Mouse (Mus musculus) lung, embryonic 16.5 days (tissue): ENCODE results near the gene Prpf40a. TPM values are rescaled to one million over a fixed set of nuclear protein-coding genes. Genes with fewer than 3 reads are reported as not detected.

ENCODE experiments used
- ATAC-seq: fragments of 200-750 bp; cut with Nextera tagmentation; 2 replicates; pipeline ENCODE4 v1.8.0; 2017; ENCODE audit warnings: low read depth, mild to moderate bottlenecking, moderate library complexity
- H3K27ac ChIP-seq: fragments of 300-500 bp; sonication (generic); 2 replicates; pipeline ENCODE4 v1.5.1; 2014; ENCODE audit warnings: mild to moderate bottlenecking, control low read depth, low read length
- H3K27me3 ChIP-seq: fragments of 300-500 bp; sonication (generic); 2 replicates; pipeline ENCODE4 v1.6.1; 2014; ENCODE audit warnings: low read depth, low read length, mixed read lengths; ENCODE audit not compliant: control insufficient read depth, insufficient read depth
- H3K36me3 ChIP-seq: fragments of 300-500 bp; sonication (generic); 2 replicates; pipeline ENCODE4 v1.6.1; 2014; ENCODE audit warnings: low read length; ENCODE audit not compliant: control insufficient read depth, insufficient read depth
- H3K4me1 ChIP-seq: fragments of 300-500 bp; sonication (generic); replicated peaks from 2 replicates; pipeline ENCODE4 v1.6.1; 2014; ENCODE audit warnings: low read length, mixed read lengths; ENCODE audit not compliant: control insufficient read depth, insufficient read depth
- H3K4me2 ChIP-seq: fragments of 300-500 bp; sonication (generic); 2 replicates; pipeline ENCODE4 v1.6.1; 2014; ENCODE audit warnings: low read depth, low read length, control low read depth
- H3K4me3 ChIP-seq: fragments of 300-500 bp; sonication (generic); 2 replicates; pipeline ENCODE4 v1.5.1; 2014; ENCODE audit warnings: mild to moderate bottlenecking, low read length, control low read depth
- H3K9ac ChIP-seq: fragments of 300-500 bp; sonication (generic); 2 replicates; pipeline ENCODE4 v1.6.1; 2014; ENCODE audit warnings: low read length, control low read depth
- H3K9me3 ChIP-seq: fragments of 300-500 bp; sonication (generic); 2 replicates; pipeline ENCODE4 v1.6.1; 2016; ENCODE audit warnings: low read length; ENCODE audit not compliant: control insufficient read depth
- WGBS: fragments of 180-500 bp; shearing (Covaris S2); extraction: QIAGEN DNeasy Blood & Tissue Kit; methylation state at CpG from one replicate; pipeline ENCODE4 v1.1.7; 2014; 5-methylcytosine and 5-hydroxymethylcytosine counted together
- polyA plus RNA-seq: library from polyadenylated mRNA; unstranded; fragments of >200 nt; fragmentation: Nextera tagmentation; extraction: Ambion mirVana; gene quantifications from 2 replicates; pipeline ENCODE4 v1.2.1, GENCODE M21; 2015

The Prpf40a gene
- polyA plus RNA-seq, 1 experiment from 2014 or later: 141 TPM

GRCm38 (mm10) chr2:53125998-53126397, 65.1 kb downstream of the Prpf40a start:
- WGBS: 80% methylated on average over 3 of the region's 3 CpGs
- Histone ChIP-seq H3K4me1 (no peaks in the 10 kb centered on the region), H3K9ac (no peak overlapping the region), H3K4me3 (no peak overlapping the region), H3K36me3 (no peaks in the 10 kb centered on the region; the same call in 1 of the 2 replicates), H3K4me2 (no peak overlapping the region), H3K27me3 (no peaks in the 10 kb centered on the region), H3K27ac (no peak overlapping the region), H3K9me3 (no peaks in the 10 kb centered on the region)
- no peak for ATAC-seq

GRCm38 (mm10) chr2:53121797-53122196, 69.3 kb downstream of the Prpf40a start:
- H3K27ac ChIP-seq: no peak overlapping the region
- H3K27me3 ChIP-seq: no peaks in the 10 kb centered on the region
- ATAC-seq: no peak
- H3K9me3 ChIP-seq: no peaks in the 10 kb centered on the region
- 61% methylated on average over 5 of the region's 5 CpGs for WGBS
- no peak overlapping the region for H3K9ac ChIP-seq
- no peak overlapping the region for H3K4me2 ChIP-seq
- peaks cover 4% of the 10 kb centered on the region for H3K36me3 ChIP-seq
- H3K4me1 ChIP-seq: no peaks in the 10 kb centered on the region
- H3K4me3 ChIP-seq: no peak overlapping the region

- Histone ChIP-seq H3K36me3 (no peaks in the 10 kb centered on the region), H3K4me1 (no peaks in the 10 kb centered on the region), H3K27ac (no peak overlapping the region), H3K4me3 (no peak overlapping the region), H3K9ac (no peak overlapping the region), H3K4me2 (no peak overlapping the region), H3K27me3 (no peaks in the 10 kb centered on the region), H3K9me3 (no peaks in the 10 kb centered on the region)
- no peak for ATAC-seq
- 74% methylated on average over 5 of the region's 5 CpGs for WGBS
These were observed 82.5 kb downstream of the Prpf40a start for GRCm38 (mm10) chr2:53108547-53108946.

- ATAC-seq: peak; percentile 59; the same call in 1 of the 2 replicates
- Histone ChIP-seq H3K4me3 (no peak overlapping the region), H3K4me2 (no peak overlapping the region), H3K9me3 (no peaks in the 10 kb centered on the region), H3K9ac (no peak overlapping the region), H3K4me1 (no peaks in the 10 kb centered on the region), H3K27me3 (no peaks in the 10 kb centered on the region), H3K27ac (no peak overlapping the region), H3K36me3 (no peaks in the 10 kb centered on the region)
- WGBS: 72% methylated on average over 8 of the region's 8 CpGs
These were observed 84.6 kb downstream of the Prpf40a start for GRCm38 (mm10) chr2:53106472-53106871.

GRCm38 (mm10) chr2:53106056-53106455, 85.0 kb downstream of the Prpf40a start:
- Histone ChIP-seq H3K4me2 (no peak overlapping the region), H3K9me3 (no peaks in the 10 kb centered on the region), H3K4me1 (no peaks in the 10 kb centered on the region), H3K4me3 (no peak overlapping the region), H3K36me3 (no peaks in the 10 kb centered on the region), H3K27me3 (no peaks in the 10 kb centered on the region), H3K9ac (no peak overlapping the region), H3K27ac (no peak overlapping the region)
- peak; percentile 86 for ATAC-seq
- 52% methylated on average over 7 of the region's 7 CpGs for WGBS

GRCm38 (mm10) chr2:53105408-53105807, 85.7 kb downstream of the Prpf40a start:
- Histone ChIP-seq H3K4me1 (no peaks in the 10 kb centered on the region), H3K4me2 (no peak overlapping the region), H3K36me3 (no peaks in the 10 kb centered on the region), H3K27ac (no peak overlapping the region), H3K27me3 (no peaks in the 10 kb centered on the region), H3K9me3 (no peaks in the 10 kb centered on the region), H3K4me3 (no peak overlapping the region), H3K9ac (no peak overlapping the region)
- peak; percentile 34; the same call in 1 of the 2 replicates for ATAC-seq
- WGBS: 81% methylated on average over 10 of the region's 10 CpGs

GRCm38 (mm10) chr2:53102901-53103300, 88.2 kb downstream of the Prpf40a start:
- Histone ChIP-seq H3K9me3 (no peaks in the 10 kb centered on the region), H3K4me2 (no peak overlapping the region), H3K4me1 (no peaks in the 10 kb centered on the region), H3K36me3 (no peaks in the 10 kb centered on the region), H3K27ac (no peak overlapping the region), H3K27me3 (no peaks in the 10 kb centered on the region), H3K4me3 (no peak overlapping the region), H3K9ac (no peak overlapping the region)
- ATAC-seq: no peak
- 90% methylated on average over 2 of the region's 2 CpGs for WGBS

- no peak for ATAC-seq
- no peak overlapping the region for H3K27ac ChIP-seq
- H3K36me3 ChIP-seq: no peaks in the 10 kb centered on the region
- H3K4me1 ChIP-seq: no peaks in the 10 kb centered on the region
- H3K4me3 ChIP-seq: no peak overlapping the region
- H3K4me2 ChIP-seq: no peak overlapping the region
- no peak overlapping the region for H3K9ac ChIP-seq
- WGBS: 79% methylated on average over 11 of the region's 11 CpGs
- H3K9me3 ChIP-seq: no peaks in the 10 kb centered on the region
- no peaks in the 10 kb centered on the region for H3K27me3 ChIP-seq
These were observed 89.0 kb downstream of the Prpf40a start for GRCm38 (mm10) chr2:53101885-53102740.

GRCm38 (mm10) chr2:53100093-53100492, 91.0 kb downstream of the Prpf40a start:
- H3K36me3 ChIP-seq: no peaks in the 10 kb centered on the region
- ATAC-seq: no peak

More at GRCm38 (mm10) chr2:53100093-53100492, 91.0 kb downstream of the Prpf40a start:
- no peak overlapping the region for H3K9ac ChIP-seq
- H3K4me3 ChIP-seq: no peak overlapping the region
- H3K9me3 ChIP-seq: no peaks in the 10 kb centered on the region
- H3K4me1 ChIP-seq: no peaks in the 10 kb centered on the region
- H3K27me3 ChIP-seq: no peaks in the 10 kb centered on the region
- no peak overlapping the region for H3K4me2 ChIP-seq
- no peak overlapping the region for H3K27ac ChIP-seq
- WGBS: 51% methylated on average over 2 of the region's 2 CpGs
